Mouse (Mus musculus): ENCODE results near the gene Plekhg4. TPM values are rescaled to one million over a fixed set of nuclear protein-coding genes. Genes with fewer than 3 reads are reported as not detected.
A peak's percentile ranks its signal among the peaks of the same experiment; 100 is the strongest.

The Plekhg4 gene
- total RNA-seq, 2 experiments from 2014 or later = 3.7 to 4.5 TPM

- Histone ChIP-seq H3K27ac (no peak overlapping the region), H3K4me3 (no peak overlapping the region)
- TF ChIP-seq CTCF (IDR thresholded peaks at IDR 0.05) = no peak
- intact Hi-C loops (cut with DNase I) = no loop called here
- DNase-seq (ENCODE audit: extremely low spot score in 1 of 2, low spot score in 2 of 2) = no peak
Measured at GRCm38 (mm10) chr8:105380308-105380707, 7.2 kb downstream of the Plekhg4 start.

GRCm38 (mm10) chr8:105384070-105384469 is 11.0 kb downstream of the Plekhg4 start:
- no peak for DNase-seq (ENCODE audit: extremely low spot score in 1 of 2, low spot score in 2 of 2)
- Histone ChIP-seq H3K27ac (no peak overlapping the region), H3K4me3 (no peak overlapping the region)
- TF ChIP-seq CTCF (IDR thresholded peaks at IDR 0.05) = no peak; the same call in 1 of the 2 replicates
- intact Hi-C loops (cut with DNase I) = no loop called here

DNA sequence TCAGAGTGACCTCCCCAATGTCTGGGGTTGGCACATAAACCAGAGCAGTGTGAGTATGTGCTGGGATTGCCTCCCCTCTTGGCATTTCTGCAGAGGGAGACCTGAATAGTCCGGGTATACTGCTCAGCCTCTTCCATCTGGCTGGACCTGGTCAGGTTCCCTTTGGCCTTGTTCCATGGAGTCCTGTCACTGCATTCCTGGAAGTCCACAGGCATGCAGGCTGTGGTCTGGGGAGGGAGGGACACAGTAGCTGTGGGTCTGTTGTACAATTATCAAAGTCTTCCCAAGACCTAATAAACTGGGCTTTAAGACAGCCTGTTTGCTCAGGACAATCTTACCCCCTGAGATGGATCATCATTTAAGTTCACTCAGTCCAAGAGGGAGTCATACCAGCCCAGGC is 14.1 kb downstream of the Plekhg4 start:
- Histone ChIP-seq H3K4me3 (no peak overlapping the region), H3K27ac (no peak overlapping the region)
- intact Hi-C loops (cut with DNase I) = no loop called here
- no peak for DNase-seq (ENCODE audit: extremely low spot score in 1 of 2, low spot score in 2 of 2)
- no peak for TF ChIP-seq CTCF (IDR thresholded peaks at IDR 0.05)

- Histone ChIP-seq H3K4me3 (no peak overlapping the region), H3K27ac (no peak overlapping the region)
- DNase-seq (ENCODE audit: extremely low spot score in 1 of 2, low spot score in 2 of 2) = no peak
- no peak for TF ChIP-seq CTCF (IDR thresholded peaks at IDR 0.05)
- intact Hi-C loops (cut with DNase I) = no loop called here
Measured at GRCm38 (mm10) chr8:105389096-105389495, 16.0 kb downstream of the Plekhg4 start.

GRCm38 (mm10) chr8:105393089-105393787 is 20.2 kb downstream of the Plekhg4 start:
- TF ChIP-seq CTCF (IDR thresholded peaks at IDR 0.05) = no peak
- no peak for DNase-seq (ENCODE audit: extremely low spot score in 1 of 2, low spot score in 2 of 2)

DNA sequence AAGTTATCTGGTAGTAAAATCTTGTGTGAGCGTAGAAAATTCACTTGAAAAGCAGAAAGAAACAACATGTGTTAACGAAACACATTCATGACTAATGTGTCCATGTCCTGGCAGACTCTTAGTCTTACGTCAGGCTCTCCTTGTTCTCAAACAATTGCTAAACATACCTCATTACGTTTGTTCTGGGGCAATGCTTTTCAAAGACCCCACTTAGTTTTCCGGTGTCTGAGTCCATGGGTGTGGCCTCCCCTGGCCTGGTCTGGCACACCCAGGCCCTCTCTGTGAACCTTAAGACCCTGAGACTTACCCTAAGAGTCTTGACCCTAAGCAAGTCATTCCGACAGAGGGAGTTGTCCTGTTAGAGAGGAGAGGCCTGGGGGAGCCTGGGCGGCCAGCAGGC is 20.8 kb downstream of the Plekhg4 start:
- intact Hi-C loops (cut with DNase I) = no loop called here
- no peak for TF ChIP-seq CTCF (IDR thresholded peaks at IDR 0.05)
- Histone ChIP-seq H3K27ac (no peak overlapping the region), H3K4me3 (no peak overlapping the region)
- no peak for DNase-seq (ENCODE audit: extremely low spot score in 1 of 2, low spot score in 2 of 2)

More at GRCm38 (mm10) chr8:105393089-105393787, 20.2 kb downstream of the Plekhg4 start:
- Histone ChIP-seq H3K4me3 (no peak overlapping the region), H3K27ac (no peak overlapping the region)
- intact Hi-C loops (cut with DNase I) = no loop called here

- Histone ChIP-seq H3K4me3 (no peak overlapping the region), H3K27ac (no peak overlapping the region)
- peak in 1 of 2 experiments; percentile 37 for DNase-seq (ENCODE audit: extremely low spot score in 1 of 2, low spot score in 2 of 2)
- intact Hi-C loops (cut with DNase I) = loop anchor here (2.0 kb wide), 1 partner anchor 39 kb away; no protein-coding TSS in a partner anchor
- TF ChIP-seq CTCF (IDR thresholded peaks at IDR 0.05) = peak; percentile 83
Measured at GRCm38 (mm10) chr8:105397747-105398146, 24.7 kb downstream of the Plekhg4 start.

DNA sequence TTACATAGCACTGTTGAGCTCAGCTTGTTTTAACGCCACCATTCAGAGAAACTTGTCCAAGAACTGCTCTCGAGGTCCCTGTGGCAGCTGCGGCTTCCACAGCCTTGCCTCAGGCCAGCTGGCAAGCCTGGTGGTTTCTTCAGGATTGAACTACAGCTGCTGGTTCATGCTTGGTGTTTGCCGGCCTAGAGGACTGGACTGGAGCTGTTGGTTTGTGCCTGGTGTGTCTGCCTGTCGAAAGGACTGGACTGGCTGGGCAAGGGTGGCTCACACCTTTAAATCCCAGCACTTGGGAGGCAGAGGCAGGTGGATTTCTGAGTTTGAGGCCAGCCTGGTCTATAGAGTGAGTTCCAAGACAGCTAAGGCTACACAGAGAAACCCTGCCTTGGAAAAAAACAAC is 26.9 kb downstream of the Plekhg4 start:
- intact Hi-C loops (cut with DNase I) = no loop called here
- no peak for DNase-seq (ENCODE audit: extremely low spot score in 1 of 2, low spot score in 2 of 2)
- Histone ChIP-seq H3K27ac (no peak overlapping the region), H3K4me3 (no peak overlapping the region)
- no peak for TF ChIP-seq CTCF (IDR thresholded peaks at IDR 0.05)

DNA sequence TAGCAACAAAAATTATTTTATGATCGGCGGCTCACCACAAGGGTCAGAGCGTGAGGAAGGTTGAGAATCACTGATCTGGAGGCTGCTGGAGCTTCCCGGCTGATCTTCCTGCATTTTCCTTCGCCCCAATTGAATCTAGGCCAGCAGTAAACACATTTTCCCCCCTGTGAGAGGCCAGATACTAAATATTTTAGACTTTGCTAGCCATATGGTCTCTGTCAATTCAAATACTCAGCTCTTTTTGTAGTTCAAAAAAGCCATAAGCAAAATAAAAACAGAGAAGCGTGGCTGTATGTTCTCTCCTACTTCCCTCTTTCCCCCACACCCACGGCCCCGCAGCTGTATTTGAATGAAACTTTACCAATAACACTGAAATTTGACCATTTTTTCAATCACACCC is 30.4 kb downstream of the Plekhg4 start:
- intact Hi-C loops (cut with DNase I) = no loop called here
- Histone ChIP-seq H3K27ac (no peak overlapping the region), H3K4me3 (no peak overlapping the region)
- no peak for TF ChIP-seq CTCF (IDR thresholded peaks at IDR 0.05)
- no peak for DNase-seq (ENCODE audit: extremely low spot score in 1 of 2, low spot score in 2 of 2)

GRCm38 (mm10) chr8:105404496-105404895 is 31.4 kb downstream of the Plekhg4 start:
- no peak for DNase-seq (ENCODE audit: extremely low spot score in 1 of 2, low spot score in 2 of 2)
- Histone ChIP-seq H3K4me3 (no peak overlapping the region), H3K27ac (no peak overlapping the region)
- intact Hi-C loops (cut with DNase I) = no loop called here
- no peak for TF ChIP-seq CTCF (IDR thresholded peaks at IDR 0.05)

DNA sequence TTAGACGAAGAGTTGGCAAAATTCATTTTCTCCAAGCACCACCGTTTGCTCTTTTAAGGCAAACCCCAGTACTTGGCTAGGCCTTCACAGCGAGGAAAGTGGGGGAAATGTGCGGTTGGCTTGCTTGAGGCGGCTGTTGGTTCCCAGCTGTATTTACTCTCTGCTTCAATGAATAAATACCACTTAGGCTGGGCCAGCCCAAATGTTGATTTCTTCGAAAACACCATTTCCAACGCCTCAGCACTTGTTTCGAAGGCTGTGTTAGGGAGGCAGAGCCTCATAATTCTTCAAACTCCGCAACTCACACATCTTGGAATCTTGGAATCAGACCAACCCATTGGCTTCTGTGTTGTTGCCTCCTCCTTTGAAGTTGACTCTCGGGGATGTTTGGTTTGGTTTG is 33.3 kb downstream of the Plekhg4 start:
- intact Hi-C loops (cut with DNase I) = no loop called here
- DNase-seq (ENCODE audit: extremely low spot score in 1 of 2, low spot score in 2 of 2) = no peak

DNA sequence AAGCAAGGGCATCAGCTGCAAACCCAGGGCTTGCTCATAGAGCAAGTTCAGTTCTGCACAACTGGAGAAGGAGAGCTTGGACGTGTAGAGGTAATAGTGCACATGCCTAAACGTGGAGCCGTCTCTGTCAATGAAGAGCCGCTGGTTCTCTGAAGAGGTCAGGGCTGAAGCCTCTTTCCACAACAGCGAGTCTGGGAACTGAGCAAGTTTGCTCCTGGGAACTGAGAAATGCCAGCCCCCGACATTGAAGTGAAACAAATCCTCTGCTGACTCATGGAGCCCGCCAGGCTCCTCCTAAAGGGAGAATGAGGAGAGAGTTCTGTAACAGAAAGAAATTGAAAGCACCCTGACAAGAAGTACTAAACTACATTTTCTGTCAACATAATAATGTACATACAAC is 35.3 kb downstream of the Plekhg4 start:
- no peak for TF ChIP-seq CTCF (IDR thresholded peaks at IDR 0.05)
- Histone ChIP-seq H3K27ac (no peak overlapping the region), H3K4me3 (no peak overlapping the region)
- DNase-seq (ENCODE audit: extremely low spot score in 1 of 2, low spot score in 2 of 2) = no peak
- intact Hi-C loops (cut with DNase I) = no loop called here

More for the DNA sequence above, 33.3 kb downstream of the Plekhg4 start:
- no peak for TF ChIP-seq CTCF (IDR thresholded peaks at IDR 0.05)
- H3K27ac ChIP-seq = no peak overlapping the region
- H3K4me3 ChIP-seq = no peak overlapping the region

DNA sequence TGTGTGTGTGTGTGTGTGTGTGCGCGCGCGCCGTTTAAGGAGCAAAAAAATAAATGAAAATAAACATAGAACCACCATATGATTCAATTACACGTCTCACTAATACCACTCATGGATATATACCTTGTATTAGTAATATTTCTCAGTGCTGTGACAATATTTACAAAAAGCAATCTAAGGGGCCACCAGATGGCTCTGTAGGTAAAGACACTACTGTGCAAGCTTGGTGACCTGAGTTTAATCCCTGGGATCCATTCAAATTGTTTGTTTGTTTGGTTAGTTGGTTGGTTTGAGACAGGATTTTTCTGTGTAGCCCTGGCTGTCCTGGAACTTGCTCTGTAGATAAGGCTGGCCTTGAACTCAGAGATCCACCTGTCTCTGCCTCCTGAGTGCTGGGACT is 36.9 kb downstream of the Plekhg4 start:
- intact Hi-C loops (cut with DNase I) = no loop called here

More for the DNA sequence above, 36.9 kb downstream of the Plekhg4 start:
- Histone ChIP-seq H3K27ac (no peak overlapping the region), H3K4me3 (no peak overlapping the region)
- peak; percentile 3 for TF ChIP-seq CTCF (IDR thresholded peaks at IDR 0.05)
- no peak for DNase-seq (ENCODE audit: extremely low spot score in 1 of 2, low spot score in 2 of 2)
